Mouse (Mus musculus) spleen, adult 2 months (tissue): ENCODE measurements at regions not wholly inside any gene's neighbourhood (a gene's known extent, or its start where the extent isn't known, plus 50 kb on each side); places are given as distances from the start of the nearest gene placed in this dataset.

Source experiments
- DNase-seq, 2 experiments: peaks; one replicate each; pipeline versions ENCODE4 v3.0.0 to v3.0.0-alpha.2; 2012 to 2021; ENCODE audit warnings: low spot score in 2 of 2, low read depth in 1 of 2
- H3K27ac ChIP-seq: fragments of 200-500 bp; 2 replicates; pipeline ENCODE4 v1.5.1; 2012; ENCODE audit warnings: low read length, inconsistent platforms; ENCODE audit not compliant: insufficient read depth
- H3K27me3 ChIP-seq: fragments of 200-500 bp; 2 replicates; pipeline ENCODE4 v1.6.1; 2012; ENCODE audit warnings: mild to moderate bottlenecking, moderate library complexity, low read length, inconsistent platforms; ENCODE audit not compliant: control insufficient read depth, insufficient read depth
- H3K36me3 ChIP-seq: fragments of 200-500 bp; 2 replicates; pipeline ENCODE4 v1.6.1; 2012; ENCODE audit warnings: mild to moderate bottlenecking, low read length, inconsistent platforms; ENCODE audit not compliant: control insufficient read depth, insufficient read depth
- H3K4me1 ChIP-seq: fragments of 200-500 bp; 2 replicates; pipeline ENCODE4 v1.6.1; 2011; ENCODE audit warnings: inconsistent platforms; ENCODE audit not compliant: control insufficient read depth, insufficient read depth, insufficient read length
- H3K4me3 ChIP-seq: fragments of 200-500 bp; 2 replicates; pipeline ENCODE4 v1.5.1; 2011; ENCODE audit warnings: mild to moderate bottlenecking, inconsistent platforms; ENCODE audit not compliant: insufficient read depth, insufficient read length; ENCODE audit errors: extremely low read depth
- CTCF ChIP-seq: fragments of 200-500 bp; IDR thresholded peaks from 2 replicates; pipeline ENCODE4 v1.5.1; 2011; ENCODE audit warnings: mild to moderate bottlenecking, inconsistent platforms; ENCODE audit not compliant: insufficient read depth, insufficient read length, insufficient replicate concordance; ENCODE audit errors: extremely low read depth
- POLR2A ChIP-seq: fragments of 200-500 bp; IDR thresholded peaks from 2 replicates; pipeline ENCODE4 v1.6.1; 2011; ENCODE audit warnings: low read depth, low read length, inconsistent platforms
- WGBS: fragments of 180-500 bp; shearing (Covaris S2); methylation state at CpG from one replicate; pipeline ENCODE4 v1.1.7; 2018; 5-methylcytosine and 5-hydroxymethylcytosine counted together

- no peak overlapping the region for H3K4me3 ChIP-seq
Observed at GRCm38 (mm10) chr6:143474396-143474795, 307.4 kb downstream of the Etnk1 start.

GRCm38 (mm10) chr6:143475296-143475695 is 308.3 kb downstream of the Etnk1 start:
- Histone ChIP-seq H3K4me3 (no peak overlapping the region), H3K27ac (no peak overlapping the region), H3K4me1 (no peaks in the 10 kb centered on the region; the same call in 1 of the 2 replicates), H3K27me3 (no peaks in the 10 kb centered on the region), H3K36me3 (no peaks in the 10 kb centered on the region)
- no peak for DNase-seq
- TF ChIP-seq CTCF (no peak), POLR2A (no peak)
- 81% methylated on average over 7 of the region's 7 CpGs for WGBS

More at GRCm38 (mm10) chr6:143474396-143474795, 307.4 kb downstream of the Etnk1 start:
- 91% methylated on average over 5 of the region's 5 CpGs for WGBS
- Histone ChIP-seq H3K27ac (no peak overlapping the region), H3K27me3 (no peaks in the 10 kb centered on the region), H3K4me1 (no peaks in the 10 kb centered on the region; the same call in 1 of the 2 replicates), H3K36me3 (no peaks in the 10 kb centered on the region)
- no peak for DNase-seq
- TF ChIP-seq CTCF = no peak
- no peak for TF ChIP-seq POLR2A

- H3K27me3 ChIP-seq = no peaks in the 10 kb centered on the region
- 97% methylated on average over 2 of the region's 2 CpGs for WGBS
- no peak overlapping the region for H3K27ac ChIP-seq
- H3K36me3 ChIP-seq = no peaks in the 10 kb centered on the region
- TF ChIP-seq POLR2A (no peak), CTCF (no peak)
- no peak overlapping the region for H3K4me3 ChIP-seq
- no peaks in the 10 kb centered on the region; the same call in 1 of the 2 replicates for H3K4me1 ChIP-seq
- no peak for DNase-seq
Observed at GRCm38 (mm10) chr6:143477396-143477795, 310.4 kb downstream of the Etnk1 start.

- Histone ChIP-seq H3K4me1 (no peaks in the 10 kb centered on the region; the same call in 1 of the 2 replicates), H3K36me3 (no peaks in the 10 kb centered on the region), H3K27me3 (no peaks in the 10 kb centered on the region), H3K27ac (no peak overlapping the region), H3K4me3 (no peak overlapping the region)
- WGBS = 24% methylated on average over 7 of the region's 7 CpGs
- DNase-seq = no peak
- TF ChIP-seq POLR2A = no peak
- no peak for TF ChIP-seq CTCF
Observed at GRCm38 (mm10) chr6:143479239-143479638, 312.2 kb downstream of the Etnk1 start.

- TF ChIP-seq POLR2A (no peak), CTCF (no peak)
- Histone ChIP-seq H3K27me3 (no peaks in the 10 kb centered on the region), H3K4me1 (no peaks in the 10 kb centered on the region; the same call in 1 of the 2 replicates), H3K27ac (no peak overlapping the region), H3K36me3 (no peaks in the 10 kb centered on the region), H3K4me3 (no peak overlapping the region)
- 49% methylated on average over 6 of the region's 6 CpGs for WGBS
- no peak for DNase-seq
Observed at GRCm38 (mm10) chr6:143479701-143480388, 312.8 kb downstream of the Etnk1 start.

- no peaks in the 10 kb centered on the region for H3K27me3 ChIP-seq
- WGBS = 88% methylated on average over 4 of the region's 4 CpGs
- H3K4me1 ChIP-seq = no peaks in the 10 kb centered on the region; the same call in 1 of the 2 replicates
- H3K27ac ChIP-seq = no peak overlapping the region
- no peak for DNase-seq
- no peaks in the 10 kb centered on the region for H3K36me3 ChIP-seq
- TF ChIP-seq CTCF = no peak
- TF ChIP-seq POLR2A = no peak
- no peak overlapping the region for H3K4me3 ChIP-seq
Observed at GRCm38 (mm10) chr6:143482272-143482671, 315.3 kb downstream of the Etnk1 start.

GRCm38 (mm10) chr6:143482868-143483267 is 315.8 kb downstream of the Etnk1 start:
- no peak overlapping the region for H3K4me3 ChIP-seq
- WGBS = 88% methylated on average over 6 of the region's 6 CpGs
- TF ChIP-seq CTCF (no peak), POLR2A (no peak)
- H3K4me1 ChIP-seq = no peaks in the 10 kb centered on the region; the same call in 1 of the 2 replicates
- no peak overlapping the region for H3K27ac ChIP-seq
- H3K36me3 ChIP-seq = no peaks in the 10 kb centered on the region
- no peaks in the 10 kb centered on the region for H3K27me3 ChIP-seq
- no peak for DNase-seq
